ENCODE assay signal across 8 mouse cellular contexts in the genomic region with DNA sequence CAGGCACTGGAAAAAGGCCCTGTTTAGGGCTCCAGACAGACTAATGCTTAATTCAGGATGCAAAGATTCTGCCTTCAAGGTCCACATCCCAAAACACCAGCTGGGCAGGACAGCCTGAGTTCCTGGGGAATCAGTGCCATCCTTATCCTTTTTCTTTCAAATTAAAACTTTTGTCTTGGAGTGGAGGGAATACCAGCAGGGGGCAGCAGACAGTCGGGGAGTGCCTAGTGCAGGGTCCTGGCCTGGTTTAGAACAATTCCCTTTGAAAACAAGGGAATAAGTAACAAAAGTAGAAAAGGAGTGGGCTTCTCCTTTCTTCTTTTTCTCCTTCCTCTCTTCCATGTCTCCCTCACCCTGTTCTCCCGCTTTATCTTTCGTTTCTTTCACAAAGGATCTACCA. TPM values are rescaled to one million over a fixed set of nuclear protein-coding genes. Genes with fewer than 3 reads are reported as not detected.
DNase-seq lines count a peak whose midpoint lies in the region; ATAC-seq and TF ChIP-seq lines count a peak whose summit lies in the region.

No protein-coding gene starts in this region.

- peak; percentile 73 for TF ChIP-seq CTCF in G1E (IDR thresholded peaks at IDR 0.05; ENCODE audit: low read depth, low read length)

- ATAC-seq in G1E (ENCODE audit: extremely low read depth, insufficient number of reproducible peaks, low FRiP score, poor library complexity, severe bottlenecking) = no peak; the same call in 1 of the 2 replicates
- 0 out of 2 replicates have a peak, but pooled peaks have one; percentile 16 for ATAC-seq in neutrophil, adult 5-6 weeks (ENCODE audit: extremely low read depth, insufficient number of reproducible peaks, low FRiP score, poor library complexity, severe bottlenecking)

- 6% methylated on average over 3 of the region's 3 CpGs for WGBS in limb, embryonic 10.5 days

- H3K36me3 ChIP-seq in G1E (replicated peaks) = no peaks in the 10 kb centered on the region
- no peaks in the 10 kb centered on the region for H3K36me3 ChIP-seq in limb, embryonic 10.5 days

- H3K4me1 ChIP-seq in G1E (ENCODE audit: insufficient read depth, low read depth, low read length) = peaks cover 2% of the 10 kb centered on the region; the same call in 1 of the 2 replicates
- peaks cover 13% of the 10 kb centered on the region for H3K4me1 ChIP-seq in limb, embryonic 10.5 days

- no peak overlapping the region for H3K4me3 ChIP-seq in G1E (ENCODE audit: low read depth, low read length)
- no peak overlapping the region for H3K4me3 ChIP-seq in limb, embryonic 10.5 days

- no peaks in the 10 kb centered on the region for H3K9me3 ChIP-seq in G1E (replicated peaks)
- H3K9me3 ChIP-seq in limb, embryonic 10.5 days (replicated peaks) = no peaks in the 10 kb centered on the region

- DNase-seq in kidney, adult 18-20 months = peak; percentile 77
- no peak for DNase-seq in kidney, adult 11 months
- DNase-seq in G1E (ENCODE audit: low spot score) = no peak
- DNase-seq in cerebellum, adult 11-12 months = peak; percentile 48
- peak; percentile 71 to 82 for DNase-seq in frontal cortex, postnatal 36 days (ENCODE audit: low spot score in 2 of 2)
- DNase-seq in limb, embryonic 10.5 days (ENCODE audit: low spot score) = peak; percentile 86
- peak; percentile 37 for DNase-seq in urinary bladder, adult 2 months (ENCODE audit: low spot score)

- H3K27ac ChIP-seq in limb, embryonic 10.5 days = no peak overlapping the region

- peaks cover 16% of the 10 kb centered on the region for H3K27me3 ChIP-seq in G1E (ENCODE audit: insufficient read depth, low read length)
- peaks cover 3% of the 10 kb centered on the region; the same call in 1 of the 2 replicates for H3K27me3 ChIP-seq in limb, embryonic 10.5 days (ENCODE audit: low read depth, poor library complexity, severe bottlenecking)

RNA-seq across cellular contexts. Expression of gene Snta1, which starts 9.2 kb away (rescaled TPM):
- total RNA-seq in G1E (2014; fragmentation: Nextera tagmentation) = not detected in 2 replicates
- not detected in 2 replicates for total RNA-seq in G1E (2017)
- polyA plus RNA-seq in G1E (2012) = not detected in 2 replicates
- 2.8 and 3.2 TPM in 2 replicates for polyA plus RNA-seq in limb, embryonic 10.5 days (2016; fragmentation: Nextera tagmentation; extraction: Ambion mirVana)
- total RNA-seq in neutrophil, adult 5-6 weeks (2017) = 0.86 and 2.4 TPM in 2 replicates
- polyA plus RNA-seq in urinary bladder, adult 2 months (2012; rRNA removed) = 16.5 and 17.7 TPM in 2 replicates

RNA-seq across cellular contexts. Expression of gene Cbfa2t2, which starts 19.2 kb away (rescaled TPM):
- total RNA-seq in G1E (2014; fragmentation: Nextera tagmentation) (29.8 and 34.6 TPM in 2 replicates), G1E (2017) (13.4 and 13.7 TPM in 2 replicates)
- polyA plus RNA-seq in G1E (2012) = 7.3 and 7.8 TPM in 2 replicates
- 54.0 and 59.2 TPM in 2 replicates for polyA plus RNA-seq in limb, embryonic 10.5 days (2016; fragmentation: Nextera tagmentation; extraction: Ambion mirVana)
- total RNA-seq in neutrophil, adult 5-6 weeks (2017) = 23.9 and 24.7 TPM in 2 replicates
- polyA plus RNA-seq in urinary bladder, adult 2 months (2012; rRNA removed) = 16.2 and 16.6 TPM in 2 replicates

RNA-seq across cellular contexts. Expression of gene Cdk5rap1, which starts 44.3 kb away (rescaled TPM):
- total RNA-seq in G1E (2014; fragmentation: Nextera tagmentation) = 20.0 and 24.8 TPM in 2 replicates
- total RNA-seq in G1E (2017) = 21.7 and 21.8 TPM in 2 replicates
- 0.81 and 1.2 TPM in 2 replicates for polyA plus RNA-seq in G1E (2012)
- polyA plus RNA-seq in limb, embryonic 10.5 days (2016; fragmentation: Nextera tagmentation; extraction: Ambion mirVana) = 15.6 and 20.6 TPM in 2 replicates
- 9.8 and 10.1 TPM in 2 replicates for total RNA-seq in neutrophil, adult 5-6 weeks (2017)
- 16.9 and 25.0 TPM in 2 replicates for polyA plus RNA-seq in urinary bladder, adult 2 months (2012; rRNA removed)

Comparison
In these comparisons a context has a peak if more than half of its experiments do, and no peak if none do; other contexts are left out.
1. DNase-seq: peak in kidney, adult 18-20 months (single experiment), cerebellum, adult 11-12 months (single experiment), frontal cortex, postnatal 36 days (2 of 2), limb, embryonic 10.5 days (single experiment) and urinary bladder, adult 2 months (single experiment); none in kidney, adult 11 months (single experiment) and G1E (single experiment).